Mouse (Mus musculus): ENCODE measurements around the gene Acvr2a. TPM values are rescaled to one million over a fixed set of nuclear protein-coding genes. Genes with fewer than 3 reads are reported as not detected.

Acvr2a gene
- polyA plus RNA-seq, 1 experiment = 4.8 TPM

GRCm38 (mm10) chr2:48947761-48948160 lies 133.9 kb downstream of the Acvr2a start:
- Histone ChIP-seq H3K27ac (ENCODE audit: insufficient read depth, low read depth, low read length) (no peak overlapping the region), H3K27me3 (ENCODE audit: control insufficient read depth, insufficient read depth, low read length) (no peaks in the 10 kb centered on the region), H3K4me1 (ENCODE audit: control insufficient read depth, insufficient read depth, insufficient read length, low read length) (no peaks in the 10 kb centered on the region), H3K4me3 (ENCODE audit: low read depth, low read length) (no peak overlapping the region), H3K36me3 (ENCODE audit: control insufficient read depth, insufficient read depth, low read length) (no peaks in the 10 kb centered on the region)
- TF ChIP-seq CTCF (IDR thresholded peaks at IDR 0.05; ENCODE audit: extremely low read depth, insufficient read length, insufficient replicate concordance, low read depth, low read length) (no peak), POLR2A (IDR thresholded peaks at IDR 0.05; ENCODE audit: low read depth, low read length) (no peak)
- 30% methylated on average over 3 of the region's 3 CpGs for WGBS

- Histone ChIP-seq H3K27ac (ENCODE audit: insufficient read depth, low read depth, low read length) (peak within 1 kb of the TSS; percentile 86), H3K4me3 (ENCODE audit: low read depth, low read length) (peak within 1 kb of the TSS; percentile 97), H3K27me3 (ENCODE audit: control insufficient read depth, insufficient read depth, low read length) (no peaks in the 10 kb centered on the region), H3K36me3 (ENCODE audit: control insufficient read depth, insufficient read depth, low read length) (no peaks in the 10 kb centered on the region), H3K4me1 (ENCODE audit: control insufficient read depth, insufficient read depth, insufficient read length, low read length) (no peaks in the 10 kb centered on the region)
- under 1% methylated on average over 49 of the region's 49 CpGs for WGBS
- TF ChIP-seq CTCF (IDR thresholded peaks at IDR 0.05; ENCODE audit: extremely low read depth, insufficient read length, insufficient replicate concordance, low read depth, low read length) = no peak
- peak; percentile 58 for TF ChIP-seq POLR2A (IDR thresholded peaks at IDR 0.05; ENCODE audit: low read depth, low read length)
Measured at GRCm38 (mm10) chr2:48948841-48949584, 135.1 kb downstream of the Acvr2a start, which contains the start of gene Mbd5. Mbd5 (plus strand) TSS chr2:48949508.

GRCm38 (mm10) chr2:48949743-48950251 lies 135.9 kb downstream of the Acvr2a start:
- no peak for TF ChIP-seq CTCF (IDR thresholded peaks at IDR 0.05; ENCODE audit: extremely low read depth, insufficient read length, insufficient replicate concordance, low read depth, low read length)
- TF ChIP-seq POLR2A (IDR thresholded peaks at IDR 0.05; ENCODE audit: low read depth, low read length) = peak; percentile 43; the same call in 1 of the 2 replicates
- Histone ChIP-seq H3K4me3 (ENCODE audit: low read depth, low read length) (peak overlapping the region; percentile 97), H3K27ac (ENCODE audit: insufficient read depth, low read depth, low read length) (peak overlapping the region; percentile 86), H3K4me1 (ENCODE audit: control insufficient read depth, insufficient read depth, insufficient read length, low read length) (no peaks in the 10 kb centered on the region), H3K27me3 (ENCODE audit: control insufficient read depth, insufficient read depth, low read length) (no peaks in the 10 kb centered on the region), H3K36me3 (ENCODE audit: control insufficient read depth, insufficient read depth, low read length) (no peaks in the 10 kb centered on the region)
- under 1% methylated on average over 9 of the region's 9 CpGs for WGBS

DNA sequence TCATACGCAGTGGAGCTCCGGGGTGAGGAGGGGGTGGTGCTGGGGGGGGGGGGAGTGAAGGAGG lies 136.2 kb downstream of the Acvr2a start, which contains the start of gene Orc4:
Orc4 (minus strand) TSS at position 26 of the 64 bp plus-strand sequence.
- Histone ChIP-seq H3K27ac (ENCODE audit: insufficient read depth, low read depth, low read length) (peak within 1 kb of the TSS; percentile 86), H3K4me1 (ENCODE audit: control insufficient read depth, insufficient read depth, insufficient read length, low read length) (no peaks in the 10 kb centered on the region), H3K4me3 (ENCODE audit: low read depth, low read length) (peak within 1 kb of the TSS; percentile 97), H3K27me3 (ENCODE audit: control insufficient read depth, insufficient read depth, low read length) (no peaks in the 10 kb centered on the region), H3K36me3 (ENCODE audit: control insufficient read depth, insufficient read depth, low read length) (no peaks in the 10 kb centered on the region)
- WGBS = 0% methylated on average over 2 of the region's 2 CpGs
- no peak for TF ChIP-seq CTCF (IDR thresholded peaks at IDR 0.05; ENCODE audit: extremely low read depth, insufficient read length, insufficient replicate concordance, low read depth, low read length)
- no peak; the same call in 1 of the 2 replicates for TF ChIP-seq POLR2A (IDR thresholded peaks at IDR 0.05; ENCODE audit: low read depth, low read length)

GRCm38 (mm10) chr2:48950316-48950880 lies 136.5 kb downstream of the Acvr2a start:
- TF ChIP-seq CTCF (IDR thresholded peaks at IDR 0.05; ENCODE audit: extremely low read depth, insufficient read length, insufficient replicate concordance, low read depth, low read length) (no peak), POLR2A (IDR thresholded peaks at IDR 0.05; ENCODE audit: low read depth, low read length) (no peak)
- no peak overlapping the region; the same call in 1 of the 2 replicates for H3K27ac ChIP-seq (ENCODE audit: insufficient read depth, low read depth, low read length)
- no peaks in the 10 kb centered on the region for H3K27me3 ChIP-seq (ENCODE audit: control insufficient read depth, insufficient read depth, low read length)
- WGBS = 8% methylated on average over 6 of the region's 6 CpGs
- no peaks in the 10 kb centered on the region for H3K36me3 ChIP-seq (ENCODE audit: control insufficient read depth, insufficient read depth, low read length)
- H3K4me3 ChIP-seq (ENCODE audit: low read depth, low read length) = peak overlapping the region; percentile 97
- no peaks in the 10 kb centered on the region for H3K4me1 ChIP-seq (ENCODE audit: control insufficient read depth, insufficient read depth, insufficient read length, low read length)

Other genes starting within 250 kb of the Acvr2a start
- gene Mbd5, start 135.4 kb downstream of the Acvr2a start, polyA plus RNA-seq (2012; rRNA removed) = 1.5 and 3.4 TPM in 2 replicates
- gene Orc4, start 136.2 kb downstream of the Acvr2a start, polyA plus RNA-seq (2012; rRNA removed) = 1.3 and 1.5 TPM in 2 replicates